Mouse (Mus musculus): ENCODE data around the gene Ikzf4. TPM values are rescaled to one million over a fixed set of nuclear protein-coding genes. Genes with fewer than 3 reads are reported as not detected.

Ikzf4 gene
- polyA plus RNA-seq (2014; fragmentation: Illumina TruSeq; extraction: RNeasy Lipid Tissue Mini Kit (QIAGEN cat#74804); ENCODE audit: low read depth, low replicate concordance), result 0.60 TPM

GRCm38 (mm10) chr10:128645111-128646011 lies at the start of gene Ikzf4:
Gene Ikzf4, minus strand, starts transcription at chr10:128645991.

GRCm38 (mm10) chr10:128673763-128674468 lies 28.1 kb upstream of the Ikzf4 start, which contains the start of gene Suox:
Gene Suox, minus strand, starts transcription at chr10:128674073.

GRCm38 (mm10) chr10:128626311-128627310 lies 19.2 kb downstream of the Ikzf4 start, which contains the start of gene Rps26:
Gene Rps26, minus strand, starts transcription at chr10:128626747.

GRCm38 (mm10) chr10:128589464-128590192 lies 56.2 kb downstream of the Ikzf4 start, which contains the start of gene Erbb3:
Gene Erbb3, minus strand, starts transcription at chr10:128589652.

Other genes with a start within 250 kb of the Ikzf4 start
- 1.5 TPM for gene Slc39a5, start 244.8 kb downstream of the Ikzf4 start, polyA plus RNA-seq (2014; fragmentation: Illumina TruSeq; extraction: RNeasy Lipid Tissue Mini Kit (QIAGEN cat#74804); ENCODE audit: low read depth, low replicate concordance)
- gene Nabp2, start 234.5 kb downstream of the Ikzf4 start, polyA plus RNA-seq (2014; fragmentation: Illumina TruSeq; extraction: RNeasy Lipid Tissue Mini Kit (QIAGEN cat#74804); ENCODE audit: low read depth, low replicate concordance), result 19.9 TPM
- 8.2 TPM for gene Rnf41, start 234.3 kb downstream of the Ikzf4 start, polyA plus RNA-seq (2014; fragmentation: Illumina TruSeq; extraction: RNeasy Lipid Tissue Mini Kit (QIAGEN cat#74804); ENCODE audit: low read depth, low replicate concordance)
- 52.5 TPM for gene Smarcc2, start 186.7 kb downstream of the Ikzf4 start, polyA plus RNA-seq (2014; fragmentation: Illumina TruSeq; extraction: RNeasy Lipid Tissue Mini Kit (QIAGEN cat#74804); ENCODE audit: low read depth, low replicate concordance)
- 157 TPM for gene Myl6, start 151.8 kb downstream of the Ikzf4 start, polyA plus RNA-seq (2014; fragmentation: Illumina TruSeq; extraction: RNeasy Lipid Tissue Mini Kit (QIAGEN cat#74804); ENCODE audit: low read depth, low replicate concordance)
- gene Myl6b, start 147.3 kb downstream of the Ikzf4 start, polyA plus RNA-seq (2014; fragmentation: Illumina TruSeq; extraction: RNeasy Lipid Tissue Mini Kit (QIAGEN cat#74804); ENCODE audit: low read depth, low replicate concordance), result not detected
- gene Esyt1, start 120.1 kb downstream of the Ikzf4 start, polyA plus RNA-seq (2014; fragmentation: Illumina TruSeq; extraction: RNeasy Lipid Tissue Mini Kit (QIAGEN cat#74804); ENCODE audit: low read depth, low replicate concordance), result 6.7 TPM
- gene Zc3h10, start 98.2 kb downstream of the Ikzf4 start, polyA plus RNA-seq (2014; fragmentation: Illumina TruSeq; extraction: RNeasy Lipid Tissue Mini Kit (QIAGEN cat#74804); ENCODE audit: low read depth, low replicate concordance), result 1.0 TPM
- 31.9 TPM for gene Rpl41, start 96.7 kb downstream of the Ikzf4 start, polyA plus RNA-seq (2014; fragmentation: Illumina TruSeq; extraction: RNeasy Lipid Tissue Mini Kit (QIAGEN cat#74804); ENCODE audit: low read depth, low replicate concordance)
- 83.2 TPM for gene Pa2g4, start 80.0 kb downstream of the Ikzf4 start, polyA plus RNA-seq (2014; fragmentation: Illumina TruSeq; extraction: RNeasy Lipid Tissue Mini Kit (QIAGEN cat#74804); ENCODE audit: low read depth, low replicate concordance)
- gene Erbb3, start 56.3 kb downstream of the Ikzf4 start, polyA plus RNA-seq (2014; fragmentation: Illumina TruSeq; extraction: RNeasy Lipid Tissue Mini Kit (QIAGEN cat#74804); ENCODE audit: low read depth, low replicate concordance), result 177 TPM
- gene Rps26, start 19.2 kb downstream of the Ikzf4 start, polyA plus RNA-seq (2014; fragmentation: Illumina TruSeq; extraction: RNeasy Lipid Tissue Mini Kit (QIAGEN cat#74804); ENCODE audit: low read depth, low replicate concordance), result 10.0 TPM
- gene Suox, start 28.1 kb upstream of the Ikzf4 start, polyA plus RNA-seq (2014; fragmentation: Illumina TruSeq; extraction: RNeasy Lipid Tissue Mini Kit (QIAGEN cat#74804); ENCODE audit: low read depth, low replicate concordance), result 5.9 TPM
- 100 TPM for gene Rab5b, start 50.3 kb upstream of the Ikzf4 start, polyA plus RNA-seq (2014; fragmentation: Illumina TruSeq; extraction: RNeasy Lipid Tissue Mini Kit (QIAGEN cat#74804); ENCODE audit: low read depth, low replicate concordance)
- gene Pmel, start 58.2 kb upstream of the Ikzf4 start, polyA plus RNA-seq (2014; fragmentation: Illumina TruSeq; extraction: RNeasy Lipid Tissue Mini Kit (QIAGEN cat#74804); ENCODE audit: low read depth, low replicate concordance), result not detected
- gene Cdk2, start 59.0 kb upstream of the Ikzf4 start, polyA plus RNA-seq (2014; fragmentation: Illumina TruSeq; extraction: RNeasy Lipid Tissue Mini Kit (QIAGEN cat#74804); ENCODE audit: low read depth, low replicate concordance), result 21.9 TPM
- 76.1 TPM for gene Dgka, start 98.9 kb upstream of the Ikzf4 start, polyA plus RNA-seq (2014; fragmentation: Illumina TruSeq; extraction: RNeasy Lipid Tissue Mini Kit (QIAGEN cat#74804); ENCODE audit: low read depth, low replicate concordance)
- gene Pym1, start 101.9 kb upstream of the Ikzf4 start, polyA plus RNA-seq (2014; fragmentation: Illumina TruSeq; extraction: RNeasy Lipid Tissue Mini Kit (QIAGEN cat#74804); ENCODE audit: low read depth, low replicate concordance), result 0.95 TPM
- gene Mmp19, start 144.9 kb upstream of the Ikzf4 start, polyA plus RNA-seq (2014; fragmentation: Illumina TruSeq; extraction: RNeasy Lipid Tissue Mini Kit (QIAGEN cat#74804); ENCODE audit: low read depth, low replicate concordance), result 7.0 TPM
- gene Dnajc14, start 158.1 kb upstream of the Ikzf4 start, polyA plus RNA-seq (2014; fragmentation: Illumina TruSeq; extraction: RNeasy Lipid Tissue Mini Kit (QIAGEN cat#74804); ENCODE audit: low read depth, low replicate concordance), result 61.1 TPM
- gene Tmem198b, start 158.4 kb upstream of the Ikzf4 start, polyA plus RNA-seq (2014; fragmentation: Illumina TruSeq; extraction: RNeasy Lipid Tissue Mini Kit (QIAGEN cat#74804); ENCODE audit: low read depth, low replicate concordance), result 8.0 TPM
- 258 TPM for gene Sarnp, start 171.3 kb upstream of the Ikzf4 start, polyA plus RNA-seq (2014; fragmentation: Illumina TruSeq; extraction: RNeasy Lipid Tissue Mini Kit (QIAGEN cat#74804); ENCODE audit: low read depth, low replicate concordance)
- gene Ormdl2, start 175.7 kb upstream of the Ikzf4 start, polyA plus RNA-seq (2014; fragmentation: Illumina TruSeq; extraction: RNeasy Lipid Tissue Mini Kit (QIAGEN cat#74804); ENCODE audit: low read depth, low replicate concordance), result 259 TPM
- gene Gdf11, start 245.7 kb upstream of the Ikzf4 start, polyA plus RNA-seq (2014; fragmentation: Illumina TruSeq; extraction: RNeasy Lipid Tissue Mini Kit (QIAGEN cat#74804); ENCODE audit: low read depth, low replicate concordance), result 2.7 TPM

Data from sigmoid colon, adult 10 weeks (tissue).